In the genomic region with DNA sequence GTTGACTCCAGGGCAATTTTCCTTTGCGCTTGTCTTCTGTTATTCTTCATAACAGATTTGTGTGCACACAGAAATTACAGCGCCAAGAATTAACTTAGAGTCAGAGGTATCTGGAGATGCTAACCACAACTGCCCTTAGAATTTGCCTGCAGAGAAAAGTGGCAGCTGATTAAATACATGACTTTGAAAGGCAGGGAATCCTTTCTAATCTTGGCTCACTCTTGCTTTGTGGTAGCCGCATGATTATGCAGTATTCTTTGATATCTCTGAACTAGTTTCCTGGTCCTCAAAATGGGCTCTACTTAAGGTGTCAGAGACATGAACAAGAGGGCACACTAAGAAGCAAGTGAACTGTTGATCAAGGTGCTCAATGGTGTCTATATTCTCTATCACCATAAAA, we compare ENCODE assay signal across 29 mouse cellular contexts.
"Had no signal": no experiment of that assay in that cellular context is flagged by ENCODE, and none has a peak within 500 bp of the region (broad histone marks: within the 10 kb centered on the region; RNA-seq: fewer than 3 reads in every experiment).

No protein-coding gene starts in this region.

- ATAC-seq: liver, embryonic 12.5 days; liver, postnatal 0 days; lung, postnatal 0 days; midbrain, embryonic 13.5 days; midbrain, embryonic 15.5 days; midbrain, embryonic 16.5 days had no signal

- H3K9me3 ChIP-seq: limb, embryonic 10.5 days; limb, embryonic 12.5 days; limb, embryonic 13.5 days; limb, embryonic 15.5 days; liver, embryonic 12.5 days; liver, embryonic 13.5 days; liver, embryonic 15.5 days; lung, embryonic 15.5 days; midbrain, embryonic 10.5 days; midbrain, embryonic 12.5 days; midbrain, embryonic 13.5 days; midbrain, embryonic 15.5 days had no signal

- H3K4me3 ChIP-seq: limb, embryonic 10.5 days; limb, embryonic 12.5 days; limb, embryonic 13.5 days; limb, embryonic 15.5 days; liver, embryonic 12.5 days; liver, embryonic 13.5 days; liver, embryonic 15.5 days; lung, embryonic 15.5 days; megakaryocyte, embryonic 14.5 days; midbrain, embryonic 10.5 days; midbrain, embryonic 12.5 days; midbrain, embryonic 13.5 days; midbrain, embryonic 15.5 days; myocyte had no signal

- H3K36me3 ChIP-seq: limb, embryonic 10.5 days; limb, embryonic 12.5 days; liver, embryonic 12.5 days; liver, embryonic 13.5 days; liver, embryonic 15.5 days; lung, embryonic 15.5 days had no signal

- H3K27me3 ChIP-seq: limb, embryonic 12.5 days; limb, embryonic 13.5 days; limb, embryonic 15.5 days; liver, embryonic 12.5 days; liver, embryonic 13.5 days; liver, embryonic 15.5 days; lung, embryonic 15.5 days; megakaryocyte, embryonic 14.5 days; midbrain, embryonic 12.5 days; midbrain, embryonic 13.5 days; midbrain, embryonic 15.5 days had no signal

- DNase-seq: left cerebral cortex, postnatal 4 days; liver; liver, embryonic 13.5 days; liver, postnatal 0 days; lung, adult 18-20 months; lung, adult 2 months; lung, embryonic 14.5 days; lung, postnatal 10 days; lung, postnatal 14 days; lung, postnatal 36 days; lung, postnatal 4 days; midbrain, embryonic 14.5 days had no signal

- H3K27ac ChIP-seq: limb, embryonic 10.5 days; limb, embryonic 12.5 days; limb, embryonic 13.5 days; limb, embryonic 15.5 days; liver, embryonic 12.5 days; liver, embryonic 13.5 days; liver, embryonic 14.5 days; liver, embryonic 15.5 days; lung, embryonic 15.5 days; macrophage; midbrain, embryonic 10.5 days; midbrain, embryonic 12.5 days; midbrain, embryonic 13.5 days; midbrain, embryonic 15.5 days had no signal

- H3K4me1 ChIP-seq: limb, embryonic 10.5 days; limb, embryonic 12.5 days; limb, embryonic 13.5 days; limb, embryonic 15.5 days; liver, embryonic 12.5 days; liver, embryonic 13.5 days; liver, embryonic 15.5 days; lung, embryonic 15.5 days; megakaryocyte, embryonic 14.5 days; midbrain, embryonic 12.5 days; midbrain, embryonic 13.5 days; midbrain, embryonic 15.5 days had no signal

- H3K9ac ChIP-seq: limb, embryonic 12.5 days; limb, embryonic 13.5 days; limb, embryonic 15.5 days; liver, embryonic 12.5 days; liver, embryonic 13.5 days; liver, embryonic 14.5 days; liver, embryonic 15.5 days; liver, postnatal 0 days; lung, embryonic 14.5 days; lung, embryonic 15.5 days; midbrain, embryonic 12.5 days; midbrain, embryonic 13.5 days; midbrain, embryonic 15.5 days had no signal
